Mouse (Mus musculus) lung, embryonic 16.5 days (tissue): ENCODE results near the gene Zranb2. TPM values are rescaled to one million over a fixed set of nuclear protein-coding genes. Genes with fewer than 3 reads are reported as not detected.
A peak's percentile ranks its signal among the peaks of the same experiment; 100 is the strongest.

ENCODE experiments used
- ATAC-seq: fragments of 200-750 bp; cut with Nextera tagmentation; 2 replicates; pipeline ENCODE4 v1.8.0; 2017; ENCODE audit warnings: low read depth, mild to moderate bottlenecking, moderate library complexity
- H3K27ac ChIP-seq: fragments of 300-500 bp; sonication (generic); 2 replicates; pipeline ENCODE4 v1.5.1; 2014; ENCODE audit warnings: mild to moderate bottlenecking, control low read depth, low read length
- H3K27me3 ChIP-seq: fragments of 300-500 bp; sonication (generic); 2 replicates; pipeline ENCODE4 v1.6.1; 2014; ENCODE audit warnings: low read depth, low read length, mixed read lengths; ENCODE audit not compliant: control insufficient read depth, insufficient read depth
- H3K36me3 ChIP-seq: fragments of 300-500 bp; sonication (generic); 2 replicates; pipeline ENCODE4 v1.6.1; 2014; ENCODE audit warnings: low read length; ENCODE audit not compliant: control insufficient read depth, insufficient read depth
- H3K4me1 ChIP-seq: fragments of 300-500 bp; sonication (generic); replicated peaks from 2 replicates; pipeline ENCODE4 v1.6.1; 2014; ENCODE audit warnings: low read length, mixed read lengths; ENCODE audit not compliant: control insufficient read depth, insufficient read depth
- H3K4me2 ChIP-seq: fragments of 300-500 bp; sonication (generic); 2 replicates; pipeline ENCODE4 v1.6.1; 2014; ENCODE audit warnings: low read depth, low read length, control low read depth
- H3K4me3 ChIP-seq: fragments of 300-500 bp; sonication (generic); 2 replicates; pipeline ENCODE4 v1.5.1; 2014; ENCODE audit warnings: mild to moderate bottlenecking, low read length, control low read depth
- H3K9ac ChIP-seq: fragments of 300-500 bp; sonication (generic); 2 replicates; pipeline ENCODE4 v1.6.1; 2014; ENCODE audit warnings: low read length, control low read depth
- H3K9me3 ChIP-seq: fragments of 300-500 bp; sonication (generic); 2 replicates; pipeline ENCODE4 v1.6.1; 2016; ENCODE audit warnings: low read length; ENCODE audit not compliant: control insufficient read depth
- WGBS: fragments of 180-500 bp; shearing (Covaris S2); extraction: QIAGEN DNeasy Blood & Tissue Kit; methylation state at CpG from one replicate; pipeline ENCODE4 v1.1.7; 2014; 5-methylcytosine and 5-hydroxymethylcytosine counted together
- polyA plus RNA-seq: library from polyadenylated mRNA; unstranded; fragments of >200 nt; fragmentation: Nextera tagmentation; extraction: Ambion mirVana; gene quantifications from 2 replicates; pipeline ENCODE4 v1.2.1, GENCODE M21; 2015

Zranb2 gene
- polyA plus RNA-seq = 77.7 and 99.1 TPM in 2 replicates

GRCm38 (mm10) chr3:157533964-157534785 is at the start of gene Zranb2:
TSS of gene Zranb2 (plus strand) at chr3:157534160.
- Histone ChIP-seq H3K4me3 (peak within 1 kb of the TSS; percentile 79), H3K9ac (peak within 1 kb of the TSS; percentile 95), H3K36me3 (peaks cover 5% of the 10 kb centered on the region; the same call in 1 of the 2 replicates), H3K9me3 (no peaks in the 10 kb centered on the region), H3K27ac (peak within 1 kb of the TSS; percentile 85), H3K4me2 (peak within 1 kb of the TSS; percentile 85), H3K4me1 (peaks cover 4% of the 10 kb centered on the region), H3K27me3 (peaks cover 24% of the 10 kb centered on the region)
- peak; percentile 96 for ATAC-seq
- under 1% methylated on average over 87 of the region's 91 CpGs for WGBS

DNA sequence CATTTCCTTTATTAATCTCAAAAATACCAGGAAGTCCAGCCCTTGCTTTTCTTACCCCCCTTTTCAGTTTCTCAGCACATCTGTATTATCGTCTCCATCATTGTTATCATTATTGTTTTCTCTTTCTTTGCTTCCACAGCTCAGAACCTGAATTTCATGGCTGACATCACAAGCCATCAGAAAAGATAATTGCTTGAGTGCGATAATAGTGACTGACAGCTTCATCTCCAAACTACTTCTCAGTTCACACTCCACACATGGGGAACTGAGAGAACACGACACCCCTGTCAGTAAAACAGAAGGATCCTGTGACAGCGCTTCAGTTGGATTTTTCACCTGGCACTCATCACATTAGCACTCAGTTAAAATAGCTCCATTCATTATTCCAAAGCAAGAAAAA is 41.9 kb upstream of the Zranb2 start:
- Histone ChIP-seq H3K4me1 (no peaks in the 10 kb centered on the region), H3K4me2 (no peak overlapping the region), H3K4me3 (no peak overlapping the region), H3K9me3 (no peaks in the 10 kb centered on the region), H3K27me3 (no peaks in the 10 kb centered on the region), H3K9ac (no peak overlapping the region), H3K36me3 (no peaks in the 10 kb centered on the region), H3K27ac (no peak overlapping the region)
- no peak for ATAC-seq
- 36% methylated on average over 4 of the region's 4 CpGs for WGBS

- H3K4me2 ChIP-seq = no peak overlapping the region
- no peaks in the 10 kb centered on the region for H3K4me1 ChIP-seq
- H3K36me3 ChIP-seq = no peaks in the 10 kb centered on the region
- no peak overlapping the region for H3K4me3 ChIP-seq
- ATAC-seq = no peak
- H3K27ac ChIP-seq = no peak overlapping the region
- no peaks in the 10 kb centered on the region for H3K9me3 ChIP-seq
- no peak overlapping the region for H3K9ac ChIP-seq
- 78% methylated on average over 1 of the region's 1 CpGs for WGBS
- no peaks in the 10 kb centered on the region for H3K27me3 ChIP-seq
These were observed 31.7 kb upstream of the Zranb2 start for GRCm38 (mm10) chr3:157502216-157502615.

- Histone ChIP-seq H3K27me3 (no peaks in the 10 kb centered on the region), H3K27ac (no peak overlapping the region), H3K9ac (no peak overlapping the region), H3K9me3 (no peaks in the 10 kb centered on the region), H3K4me1 (peaks cover 4% of the 10 kb centered on the region; the same call in 1 of the 2 replicates), H3K4me3 (no peak overlapping the region), H3K4me2 (no peak overlapping the region), H3K36me3 (no peaks in the 10 kb centered on the region)
- 50% methylated on average over 5 of the region's 5 CpGs for WGBS
- no peak for ATAC-seq
These were observed 19.7 kb upstream of the Zranb2 start for GRCm38 (mm10) chr3:157514116-157514796.

GRCm38 (mm10) chr3:157516471-157516870 is 17.5 kb upstream of the Zranb2 start:
- Histone ChIP-seq H3K9ac (no peak overlapping the region), H3K4me1 (peaks cover 4% of the 10 kb centered on the region; the same call in 1 of the 2 replicates), H3K9me3 (no peaks in the 10 kb centered on the region), H3K4me3 (no peak overlapping the region), H3K36me3 (no peaks in the 10 kb centered on the region), H3K27me3 (no peaks in the 10 kb centered on the region), H3K27ac (no peak overlapping the region), H3K4me2 (no peak overlapping the region)
- 40% methylated on average over 3 of the region's 3 CpGs for WGBS
- ATAC-seq = no peak

DNA sequence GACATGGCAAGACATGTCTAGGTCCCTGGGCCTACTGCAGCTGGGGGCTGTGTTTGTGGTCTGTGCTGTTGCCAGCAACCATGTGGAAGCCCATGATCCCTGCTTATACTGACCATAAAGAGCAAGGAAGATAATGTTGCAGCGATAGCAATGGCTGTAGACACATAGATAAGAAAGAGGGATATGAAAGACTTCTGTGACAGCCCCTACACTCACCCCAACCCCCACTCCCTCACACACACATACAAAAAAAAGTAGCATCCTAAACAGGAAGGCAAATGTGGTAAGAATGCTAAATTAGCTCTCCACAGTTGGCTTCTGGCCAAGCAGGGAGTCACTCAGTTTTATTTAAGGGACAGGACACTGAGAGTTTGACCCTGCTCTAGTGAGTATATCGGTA is 16.0 kb upstream of the Zranb2 start:
- Histone ChIP-seq H3K36me3 (no peaks in the 10 kb centered on the region), H3K4me1 (peaks cover 4% of the 10 kb centered on the region; the same call in 1 of the 2 replicates), H3K9me3 (no peaks in the 10 kb centered on the region), H3K4me2 (no peak overlapping the region), H3K27me3 (no peaks in the 10 kb centered on the region), H3K9ac (no peak overlapping the region), H3K27ac (no peak overlapping the region), H3K4me3 (no peak overlapping the region)
- peak; percentile 41; the same call in 1 of the 2 replicates for ATAC-seq
- WGBS = 26% methylated on average over 2 of the region's 2 CpGs

DNA sequence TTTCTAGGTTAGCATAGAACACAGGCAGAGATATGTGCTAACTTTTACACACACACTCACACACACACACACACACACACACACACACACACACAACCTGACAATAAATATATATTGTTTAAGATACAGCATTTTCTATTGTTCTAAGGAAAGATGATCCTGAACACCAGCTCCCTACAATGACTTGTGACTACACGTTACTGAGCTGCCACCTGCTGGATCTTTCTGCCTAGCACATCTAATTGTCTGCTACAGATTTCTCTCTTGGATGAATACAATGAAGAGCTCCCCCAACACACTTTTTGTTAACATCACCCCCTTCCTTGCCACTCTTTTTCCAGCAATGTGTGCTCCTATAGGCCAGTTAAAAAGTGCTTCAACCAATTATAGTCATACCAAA is 13.5 kb upstream of the Zranb2 start:
- 0% methylated on average over 1 of the region's 1 CpGs for WGBS
- H3K27ac ChIP-seq = no peak overlapping the region
- no peaks in the 10 kb centered on the region for H3K27me3 ChIP-seq
- no peak for ATAC-seq
- H3K9me3 ChIP-seq = no peaks in the 10 kb centered on the region
- H3K4me1 ChIP-seq = peaks cover 4% of the 10 kb centered on the region; the same call in 1 of the 2 replicates
- no peak overlapping the region for H3K4me3 ChIP-seq
- no peak overlapping the region for H3K9ac ChIP-seq
- H3K36me3 ChIP-seq = no peaks in the 10 kb centered on the region
- H3K4me2 ChIP-seq = no peak overlapping the region

DNA sequence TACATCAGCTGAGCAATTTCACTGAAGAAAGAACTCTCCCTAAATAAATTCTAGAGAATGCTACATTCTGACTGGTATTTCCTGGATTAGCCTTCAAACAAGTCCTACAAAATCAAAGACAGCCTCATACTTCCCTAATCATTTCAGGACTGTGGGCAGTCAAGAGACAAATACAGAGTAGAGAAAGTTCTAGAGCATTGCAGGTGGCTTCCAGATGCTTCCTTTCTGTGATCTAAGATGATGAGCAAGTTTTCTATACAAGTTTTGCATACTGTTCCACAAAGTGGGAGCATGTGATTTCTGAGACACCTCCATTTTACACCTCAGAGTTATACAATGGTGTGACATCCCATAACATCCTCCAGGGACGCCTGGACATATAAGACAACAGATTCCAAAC is 10.1 kb upstream of the Zranb2 start:
- ATAC-seq = no peak
- H3K27ac ChIP-seq = no peak overlapping the region
- 0 out of 2 replicates have a peak, but pooled peaks cover 2% of the 10 kb centered on the region for H3K27me3 ChIP-seq
- no peaks in the 10 kb centered on the region for H3K4me1 ChIP-seq
- no peak overlapping the region for H3K4me2 ChIP-seq
- no peak overlapping the region for H3K9ac ChIP-seq
- no peaks in the 10 kb centered on the region for H3K9me3 ChIP-seq
- no peaks in the 10 kb centered on the region for H3K36me3 ChIP-seq
- no peak overlapping the region for H3K4me3 ChIP-seq
- 18% methylated on average over 1 of the region's 1 CpGs for WGBS

DNA sequence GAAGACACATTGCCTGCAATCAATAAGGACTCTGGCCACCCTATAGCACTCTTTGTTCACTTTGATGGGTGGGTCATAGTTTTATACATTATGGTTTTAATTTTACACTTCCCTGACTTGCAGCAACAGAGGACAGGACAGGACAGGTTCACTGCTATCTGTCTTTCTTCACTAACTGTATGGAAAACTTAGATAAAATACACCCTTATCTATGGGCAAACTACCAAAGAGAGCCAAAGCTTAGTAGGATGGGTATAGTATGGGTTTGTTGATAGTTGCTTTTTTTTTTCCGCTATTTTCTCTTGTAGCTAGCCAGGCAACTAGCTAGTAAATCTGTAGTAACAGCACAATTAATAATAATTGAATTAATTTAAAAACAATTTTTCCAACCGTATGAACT is 2.4 kb upstream of the Zranb2 start:
- 77% methylated on average over 2 of the region's 2 CpGs for WGBS

More for the DNA sequence above, 2.4 kb upstream of the Zranb2 start:
- H3K4me3 ChIP-seq = no peak overlapping the region
- H3K9me3 ChIP-seq = no peaks in the 10 kb centered on the region
- no peaks in the 10 kb centered on the region for H3K36me3 ChIP-seq
- H3K27me3 ChIP-seq = peaks cover 26% of the 10 kb centered on the region
- no peak overlapping the region for H3K9ac ChIP-seq
- H3K27ac ChIP-seq = no peak overlapping the region
- H3K4me1 ChIP-seq = peaks cover 4% of the 10 kb centered on the region
- no peak for ATAC-seq
- no peak overlapping the region for H3K4me2 ChIP-seq
